Mouse (Mus musculus) heart, adult 9 months (tissue): Measurements from ENCODE around the gene Crip2.

ENCODE experiments used
- DNase-seq, 2 experiments: peaks; one replicate each; pipeline ENCODE4 v3.0.0; 2022; ENCODE audit warnings: low spot score in 2 of 2

Crip2 gene

DNA sequence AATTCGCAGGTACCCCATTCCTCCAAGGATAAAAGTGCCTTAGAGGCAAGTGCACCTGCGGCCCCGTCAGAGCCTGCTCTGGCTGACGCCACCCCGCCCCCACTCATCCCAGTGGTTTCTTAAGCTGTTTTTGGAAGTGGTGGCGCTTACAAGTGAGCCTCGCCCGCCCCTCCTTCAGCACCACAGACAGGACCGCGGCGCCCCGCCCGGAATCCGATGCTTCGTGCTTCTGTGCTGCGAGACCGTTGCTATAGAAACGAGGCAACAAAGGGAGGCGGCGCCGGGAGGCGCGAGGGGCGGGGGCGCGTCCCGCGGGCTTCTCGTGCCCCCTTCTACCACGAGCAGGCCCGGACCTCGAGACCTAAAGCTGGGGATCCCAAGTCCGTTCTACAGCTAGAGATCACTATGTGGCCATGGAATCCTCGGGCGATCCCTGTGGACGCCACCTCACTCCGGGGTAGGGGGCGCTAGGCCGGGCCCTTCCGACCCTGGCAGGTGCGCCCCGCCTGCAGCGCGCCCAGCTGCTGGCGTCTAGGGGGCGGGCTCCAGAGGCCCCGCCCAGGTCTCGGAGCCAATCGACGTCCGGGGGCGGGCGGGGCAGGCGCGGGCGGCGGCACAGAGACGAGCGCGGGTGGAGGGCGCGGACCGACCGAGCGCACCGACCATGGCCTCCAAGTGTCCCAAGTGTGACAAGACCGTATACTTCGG lies at the start of gene Crip2:
Gene Crip2, plus strand, starts transcription at position 329 of the 708 bp plus-strand sequence.
- peak; percentile 94 to 96 for DNase-seq

DNA sequence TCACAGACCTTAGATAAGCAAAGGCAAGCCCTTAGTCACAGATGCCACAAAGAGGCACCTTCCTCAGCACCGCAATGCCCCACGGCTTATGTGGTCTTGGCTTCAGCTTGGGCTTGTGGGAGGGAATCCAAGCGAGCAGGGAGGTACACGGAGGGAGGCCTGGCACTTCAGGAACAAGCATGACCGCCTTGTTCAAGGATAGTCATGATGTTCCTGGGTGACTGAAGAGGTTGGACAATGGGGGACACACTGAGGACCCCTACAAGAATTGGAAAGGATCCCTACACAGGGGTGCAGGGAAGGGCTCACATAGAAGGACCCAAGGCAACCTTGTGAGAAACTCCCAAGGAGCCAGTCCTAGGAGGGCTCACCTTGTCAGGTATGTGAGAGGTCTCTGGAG lies 43.0 kb upstream of the Crip2 start:
- no peak for DNase-seq

DNA sequence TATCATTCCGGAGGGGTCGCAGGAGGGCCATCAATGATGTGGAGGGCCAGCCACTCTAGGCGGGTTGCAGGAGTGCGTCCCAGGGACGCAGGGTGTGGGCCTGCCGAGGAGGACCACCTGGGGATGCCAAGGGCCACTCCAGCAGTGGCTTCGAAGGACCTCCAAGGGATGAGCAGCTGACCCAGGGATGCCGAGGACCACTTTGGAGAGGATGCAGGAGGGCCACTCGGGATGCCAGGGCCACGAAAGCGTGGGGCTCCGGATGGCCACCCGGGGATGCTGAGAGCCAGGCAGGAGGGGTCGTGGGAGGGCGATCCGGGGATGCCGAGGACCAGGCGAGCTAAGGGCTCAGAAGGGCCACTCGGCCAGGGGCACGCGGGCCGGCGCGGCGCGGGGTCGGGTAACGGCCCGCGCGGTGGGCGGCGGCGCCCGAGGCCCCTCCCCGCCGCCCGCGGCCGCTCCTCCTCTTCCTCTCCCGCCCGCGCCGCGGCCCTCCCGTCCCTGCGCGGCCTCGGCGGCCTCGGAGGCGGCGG lies 42.2 kb upstream of the Crip2 start, which contains the start of gene Mta1:
Gene Mta1, plus strand, starts transcription at position 530 of the 533 bp plus-strand sequence.
- peak; percentile 35 to 61 for DNase-seq

DNA sequence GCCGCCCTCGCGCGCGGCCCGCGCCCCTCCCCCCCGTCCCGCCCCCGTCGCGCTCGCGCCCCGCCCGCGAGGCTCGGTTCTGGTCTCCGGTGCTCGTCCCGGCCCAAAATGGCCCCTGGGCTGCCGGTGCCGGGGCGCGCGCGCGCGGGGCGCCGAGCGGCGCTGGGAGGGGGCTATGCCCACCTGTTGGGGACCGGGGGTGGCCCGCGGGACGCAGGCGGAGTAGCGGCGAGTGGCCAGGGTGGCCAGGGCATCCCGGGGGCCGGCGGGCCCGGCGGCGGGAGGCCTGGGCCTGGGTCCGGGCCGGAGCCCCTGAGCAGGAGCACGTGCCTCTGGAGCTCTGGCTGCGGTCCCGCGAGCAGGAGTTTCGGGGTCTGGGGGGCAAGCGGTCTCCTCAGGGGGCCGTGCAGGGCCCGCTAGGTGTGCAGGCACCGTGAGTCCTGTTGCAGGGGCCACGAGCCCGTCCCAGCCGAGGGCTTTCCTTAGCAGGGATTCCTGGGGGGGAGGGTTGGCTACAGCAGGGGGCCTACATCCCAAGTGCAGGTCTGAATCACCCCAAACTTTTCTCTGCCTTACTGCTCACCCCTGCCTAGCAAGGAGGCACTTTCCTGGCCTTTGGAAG lies 41.4 kb upstream of the Crip2 start:
- DNase-seq: peak; percentile 31 to 40

DNA sequence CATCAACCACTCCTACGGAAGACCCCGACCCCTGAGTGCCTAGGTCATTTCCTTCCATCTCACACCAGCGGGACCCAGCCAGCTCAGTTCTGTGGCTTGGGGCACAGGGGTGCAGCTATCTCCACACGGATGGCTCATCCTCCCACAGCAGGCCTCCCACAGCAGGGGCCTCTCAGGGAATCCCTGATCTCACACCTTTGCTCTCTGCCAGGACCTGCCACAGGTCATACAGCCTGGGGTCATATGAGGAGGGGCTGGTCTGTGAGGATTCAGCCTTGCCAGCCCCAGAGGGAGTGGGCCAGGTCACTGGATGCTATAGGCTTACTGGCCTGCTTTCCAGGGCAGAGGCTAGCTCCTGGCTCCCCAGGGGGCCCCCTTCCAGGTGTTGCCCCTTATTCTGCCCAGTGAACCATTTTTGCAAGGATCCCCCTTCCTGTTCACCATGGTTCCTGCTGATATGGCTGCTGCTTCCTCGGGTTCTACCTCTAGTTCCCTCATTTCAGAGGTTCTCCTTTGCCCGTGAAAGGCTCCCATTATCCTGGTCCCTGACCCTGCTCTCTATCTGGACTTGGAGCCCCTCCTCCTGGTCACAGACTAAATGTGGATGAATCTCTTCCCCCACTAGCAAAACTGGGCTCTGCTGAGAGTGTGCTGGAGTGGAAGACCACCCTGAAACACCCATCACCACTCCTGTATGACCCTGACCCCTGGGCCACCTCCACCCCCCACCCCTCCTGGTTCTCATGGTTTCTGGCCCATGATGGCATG lies 40.4 kb upstream of the Crip2 start:
- no peak for DNase-seq

DNA sequence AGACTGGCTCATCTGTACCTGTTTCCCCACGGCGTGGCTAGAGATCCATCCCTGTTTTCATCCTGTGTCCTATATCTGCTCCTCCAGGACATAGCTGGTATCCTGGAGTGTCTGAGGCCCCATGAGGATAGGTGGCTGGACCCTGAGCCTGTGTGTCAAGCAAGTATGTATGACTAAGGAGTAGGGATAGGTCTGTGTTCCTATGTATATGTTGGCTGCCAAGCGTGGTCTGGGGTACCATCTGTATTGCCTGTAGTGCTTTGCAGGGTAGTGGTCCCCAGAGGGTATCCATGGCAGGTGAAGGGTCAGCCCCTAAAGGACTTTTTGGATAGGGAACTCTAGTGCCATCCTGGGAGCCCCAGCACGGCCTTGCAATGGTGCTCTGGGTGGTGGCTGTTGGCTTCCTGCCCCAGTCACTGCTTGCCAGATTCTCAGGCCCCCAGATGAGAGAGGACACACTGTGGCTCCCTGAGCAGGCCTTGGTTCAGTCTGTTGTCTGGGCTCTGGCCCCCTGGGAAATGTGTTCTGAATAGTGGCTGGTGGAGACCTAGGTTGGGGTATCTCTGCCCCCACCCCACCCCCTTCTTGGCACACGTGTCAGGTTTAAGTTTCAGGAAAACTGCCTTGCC lies 39.5 kb upstream of the Crip2 start:
- DNase-seq: peak in 1 of 2 experiments; percentile 53

DNA sequence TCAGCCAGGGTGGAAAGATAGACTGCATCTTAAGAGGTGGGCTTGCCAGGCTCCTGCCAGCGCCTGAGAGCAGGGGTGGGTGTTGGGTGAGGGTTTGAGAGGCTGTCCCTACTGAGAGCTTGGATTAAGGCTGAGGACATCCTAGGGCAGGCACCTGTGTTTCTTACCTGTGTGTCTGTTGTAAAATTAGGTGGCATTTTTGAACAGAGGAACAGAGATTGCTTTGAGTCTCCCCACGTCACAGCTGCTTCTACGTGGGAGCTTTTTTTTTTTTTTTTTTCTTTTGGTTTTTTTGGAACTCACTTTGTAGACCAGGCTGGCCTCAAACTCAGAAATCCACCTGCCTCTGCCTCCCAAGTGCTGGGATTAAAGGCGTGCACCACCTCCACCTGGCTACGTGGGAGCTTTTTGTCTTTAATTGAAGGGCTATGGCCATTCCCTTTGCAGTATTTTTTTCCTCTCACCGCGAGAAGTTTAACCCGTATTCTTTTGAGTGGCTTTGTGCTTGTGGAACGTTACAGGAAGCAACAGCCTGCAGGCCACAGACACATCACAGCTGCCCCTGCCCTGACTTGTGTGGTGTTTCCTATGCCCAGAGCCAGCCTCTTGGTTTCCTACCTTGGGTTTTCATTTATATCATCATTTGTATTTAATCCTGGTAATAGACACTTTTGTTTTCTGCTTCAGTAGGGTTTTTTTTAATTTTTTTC lies 38.6 kb upstream of the Crip2 start:
- no peak for DNase-seq

DNA sequence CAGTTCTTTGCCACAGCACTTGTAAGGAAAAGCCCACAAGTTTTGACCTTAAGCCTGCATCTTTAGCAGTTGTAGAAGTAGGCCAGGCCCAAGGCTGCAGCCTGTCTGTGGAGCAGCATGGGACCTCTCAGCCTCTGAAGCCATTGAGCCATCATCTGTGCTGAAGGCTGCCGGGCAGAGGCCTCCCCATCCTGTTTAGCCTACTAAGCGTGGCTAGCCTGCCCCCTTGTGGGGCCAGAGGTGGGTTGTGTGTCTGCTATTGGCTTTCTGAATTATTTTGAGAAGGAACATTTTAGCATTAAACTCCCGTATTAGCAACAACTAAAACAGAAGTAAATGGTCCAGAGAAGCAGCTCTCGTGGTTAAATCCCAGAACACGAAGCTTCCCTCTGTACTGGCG lies 37.6 kb upstream of the Crip2 start:
- DNase-seq: peak in 1 of 2 experiments; percentile 41

DNA sequence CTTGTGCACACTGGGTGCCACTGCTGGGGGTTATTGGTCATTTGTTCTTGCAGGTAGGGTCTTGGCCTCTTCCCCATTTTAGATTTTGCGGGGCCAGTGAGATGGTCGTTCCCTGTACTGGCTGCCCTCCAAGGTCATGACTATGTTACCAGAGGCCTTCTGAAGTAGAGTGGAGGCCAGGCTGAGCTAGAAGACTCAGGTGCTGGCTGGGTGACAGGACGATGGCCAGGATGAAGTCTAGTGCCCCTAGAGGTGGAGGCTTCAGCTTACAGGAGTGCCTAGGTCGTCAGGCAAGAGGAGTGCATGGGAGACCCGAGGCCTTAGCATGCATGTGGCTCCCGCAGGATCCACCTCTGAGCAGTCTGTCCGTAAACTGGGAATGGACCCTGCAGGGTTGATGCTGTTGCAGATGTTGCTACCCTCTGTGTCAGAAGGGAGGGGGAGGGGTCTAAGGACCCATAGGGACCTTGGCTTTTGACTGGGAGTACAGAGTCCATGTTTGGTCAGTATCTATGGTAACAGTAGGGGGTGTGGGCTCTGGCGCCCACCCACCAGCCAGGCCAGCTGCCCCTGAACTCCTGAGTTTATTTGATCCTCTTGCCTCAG lies 36.1 kb upstream of the Crip2 start:
- no peak for DNase-seq

DNA sequence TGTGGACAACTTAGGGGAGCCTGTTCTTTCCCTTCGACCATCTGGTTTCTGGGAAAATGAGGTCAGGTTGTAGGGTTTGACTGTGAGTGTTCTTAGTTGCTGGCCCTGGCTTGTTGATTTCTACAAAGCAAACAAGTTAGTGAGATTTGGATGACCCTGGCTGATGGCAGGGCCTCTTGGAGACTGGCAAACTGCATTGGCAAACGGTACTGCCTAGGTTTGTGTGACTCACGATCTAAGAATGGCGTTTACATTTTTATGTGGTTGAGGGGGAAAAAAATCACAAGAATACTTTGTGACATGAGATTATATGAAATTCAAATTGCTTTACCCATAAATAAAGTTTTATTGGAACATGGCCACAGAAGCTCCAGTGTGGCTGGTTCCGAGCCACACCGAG lies 33.6 kb upstream of the Crip2 start:
- DNase-seq: no peak

DNA sequence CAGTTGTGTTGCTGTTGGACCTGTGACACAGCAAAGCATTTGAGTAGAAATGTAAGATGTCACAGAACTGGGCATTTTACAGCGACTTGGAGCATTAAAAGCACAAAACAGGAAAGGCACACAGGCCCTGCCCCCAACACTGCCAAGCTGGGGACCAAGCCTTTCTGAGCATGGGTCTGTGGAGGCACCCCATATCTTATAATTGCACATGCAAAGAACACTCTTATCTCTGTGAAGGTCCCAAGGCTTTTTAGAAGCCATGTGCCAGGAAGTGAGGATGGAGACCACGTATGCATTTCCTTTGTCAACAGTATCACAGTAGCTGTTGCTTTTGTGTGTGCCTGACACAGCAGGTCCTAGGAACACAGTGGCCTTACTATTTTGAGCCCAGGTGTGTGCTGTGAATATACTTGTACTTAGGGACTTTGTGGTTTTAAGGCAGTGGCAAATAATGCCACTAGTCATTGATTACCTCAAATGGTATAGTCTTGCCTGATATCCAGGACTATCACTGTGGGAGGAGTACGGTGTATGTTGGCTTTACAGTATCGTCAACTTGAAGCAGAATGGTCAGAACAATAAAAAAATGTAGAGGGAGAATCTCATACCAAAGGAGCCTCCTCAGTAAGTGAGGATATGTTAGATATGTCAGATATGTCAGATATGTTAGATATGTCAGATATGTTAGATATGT lies 32.5 kb upstream of the Crip2 start:
- no peak for DNase-seq

DNA sequence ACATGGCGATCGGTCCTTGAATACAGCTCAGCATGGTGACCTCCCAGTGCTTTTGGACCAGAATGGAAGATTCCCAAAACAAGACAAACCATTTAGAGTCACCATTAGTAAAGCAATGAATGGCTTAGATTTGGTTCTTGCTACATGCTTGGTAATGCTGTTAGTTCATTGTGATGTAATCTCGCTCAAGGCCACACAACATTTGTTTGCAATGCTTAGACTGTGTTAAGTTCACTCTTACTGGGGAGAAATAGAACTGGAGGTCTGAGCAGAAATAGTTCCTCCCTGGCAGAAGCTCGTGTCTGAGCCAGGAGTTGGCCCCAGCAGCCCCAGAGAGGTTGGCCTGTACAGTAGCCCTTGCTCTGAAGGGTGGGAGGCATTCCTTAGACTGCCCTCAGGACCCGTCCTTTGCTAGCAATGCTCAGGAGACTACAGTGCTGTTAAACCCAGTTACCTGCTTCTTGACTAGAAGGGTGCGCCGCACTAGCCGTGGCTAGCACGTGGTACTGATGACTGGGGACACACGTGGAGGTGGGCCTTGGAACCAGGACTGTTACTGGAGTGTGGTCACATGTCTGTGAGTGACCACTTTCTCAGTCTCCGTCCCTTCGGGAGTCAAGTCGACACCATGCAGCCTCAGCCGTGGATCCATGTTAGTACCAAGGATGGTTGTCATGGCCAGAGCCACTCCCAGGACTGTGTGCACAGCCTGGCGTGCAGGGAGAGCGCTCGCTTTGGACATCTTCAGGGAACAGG lies 31.3 kb upstream of the Crip2 start:
- no peak for DNase-seq

DNA sequence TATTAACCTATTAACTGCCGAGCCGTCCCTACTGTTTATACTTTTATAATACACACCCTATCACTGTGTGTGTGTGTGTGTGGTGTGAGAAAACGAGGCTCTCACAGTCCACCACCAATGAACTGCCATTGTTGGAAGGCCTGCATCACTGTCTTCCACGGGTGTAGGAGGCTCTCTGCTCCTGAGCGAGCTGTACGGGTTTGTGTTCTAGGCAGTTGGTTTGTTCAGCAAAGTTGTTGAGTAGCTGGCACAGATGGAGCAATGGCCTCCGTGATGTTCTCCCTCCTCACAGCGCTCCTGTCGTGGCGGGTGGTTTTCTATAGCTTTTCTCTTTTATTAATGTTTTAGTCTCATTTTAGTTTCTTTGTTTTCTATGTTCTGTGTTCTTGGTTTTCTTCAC lies 30.2 kb upstream of the Crip2 start:
- no peak for DNase-seq

DNA sequence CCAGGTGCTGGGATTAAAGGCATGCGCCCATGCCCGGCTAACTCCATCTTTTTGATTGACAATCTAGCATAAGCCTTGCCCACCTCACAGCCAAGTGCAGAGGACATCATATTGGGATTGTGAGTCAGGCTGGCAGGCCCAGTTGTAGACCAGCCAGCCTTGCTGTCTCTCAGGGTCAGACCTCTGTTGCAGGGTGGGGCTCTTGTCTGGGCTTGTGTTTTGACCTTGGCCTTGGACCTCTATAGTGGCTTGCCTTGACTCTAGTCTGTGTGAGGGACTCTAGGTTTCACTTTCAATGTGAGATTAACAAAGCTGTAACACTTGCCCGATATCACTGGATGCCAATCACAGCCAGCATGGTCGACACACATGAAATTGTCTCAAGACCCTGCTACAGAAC lies 25.9 kb upstream of the Crip2 start:
- no peak for DNase-seq

DNA sequence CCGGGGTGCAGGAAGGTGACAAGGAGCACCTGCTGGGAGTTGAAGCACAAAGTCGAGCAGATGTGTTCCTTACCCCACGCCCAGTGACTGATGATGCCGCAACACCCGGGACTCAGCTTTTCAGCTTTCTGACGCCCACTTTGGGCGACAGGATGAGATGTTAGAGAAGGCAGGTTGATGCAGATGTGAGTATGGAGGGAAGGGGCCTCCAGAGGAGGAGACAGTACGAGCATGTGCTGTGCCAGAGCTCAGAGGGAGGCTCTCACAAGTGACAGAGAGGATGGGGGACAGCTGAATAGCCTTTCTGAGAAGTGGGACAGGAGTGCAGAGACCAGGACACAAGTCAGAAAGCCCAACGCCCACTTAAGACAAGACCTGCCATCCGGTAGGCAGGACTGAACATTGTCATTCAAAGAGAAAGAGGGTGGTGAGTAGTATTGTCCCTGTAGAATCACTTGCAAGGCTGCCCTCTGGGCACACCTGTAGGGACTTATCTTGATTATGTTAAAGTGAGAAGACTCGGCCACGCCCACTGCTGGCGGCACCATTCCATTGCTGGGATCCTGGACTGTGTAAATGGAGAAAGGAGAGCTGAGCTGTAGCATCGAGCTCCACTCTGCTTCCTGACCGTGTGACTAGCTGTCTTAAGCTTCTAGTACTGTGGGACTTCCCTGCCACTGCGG lies 25.0 kb upstream of the Crip2 start:
- DNase-seq: no peak

DNA sequence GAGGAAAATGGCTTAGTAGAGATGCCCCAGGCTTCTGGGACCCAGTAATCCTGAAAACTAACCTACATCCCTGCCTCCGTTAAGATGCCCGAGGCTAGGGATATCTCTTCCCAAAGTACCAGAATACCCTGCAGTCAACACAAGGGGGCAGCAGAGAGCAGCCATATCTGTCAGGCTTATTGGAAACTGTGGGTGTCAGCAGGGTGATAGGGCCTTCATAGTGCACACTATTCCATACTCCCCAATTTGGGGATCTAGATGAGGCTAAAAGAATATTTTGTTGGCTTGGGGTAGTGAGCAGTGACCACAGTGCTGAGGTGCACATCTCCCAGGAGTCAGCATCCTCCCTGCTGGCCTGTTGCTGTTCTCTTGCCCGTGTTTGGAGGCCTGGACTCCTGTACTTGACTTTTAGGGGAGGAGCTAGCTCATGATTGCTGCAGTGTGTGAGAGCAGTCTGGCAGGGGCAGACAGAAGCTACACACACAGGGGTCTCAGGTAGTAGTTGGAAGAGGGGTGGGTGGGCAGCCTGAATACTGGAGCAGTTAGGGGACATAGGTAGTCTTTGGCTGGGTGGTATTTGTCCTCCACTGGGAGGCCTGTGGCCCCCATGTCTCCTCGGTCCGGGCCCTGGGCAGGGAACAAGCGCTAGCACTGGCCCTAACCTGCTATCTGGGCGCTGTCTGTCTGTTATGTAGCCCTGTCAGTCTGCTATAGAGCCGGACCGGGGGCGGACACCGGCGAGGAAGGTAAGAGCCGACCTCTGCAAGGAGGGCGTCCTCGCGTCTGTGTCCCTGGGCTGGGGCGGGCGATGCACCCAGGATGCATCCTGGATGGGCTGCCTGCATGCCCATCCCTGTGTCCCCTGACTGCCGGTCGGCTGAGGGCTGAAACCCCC lies 20.3 kb upstream of the Crip2 start:
- DNase-seq: peak; percentile 66 to 83

DNA sequence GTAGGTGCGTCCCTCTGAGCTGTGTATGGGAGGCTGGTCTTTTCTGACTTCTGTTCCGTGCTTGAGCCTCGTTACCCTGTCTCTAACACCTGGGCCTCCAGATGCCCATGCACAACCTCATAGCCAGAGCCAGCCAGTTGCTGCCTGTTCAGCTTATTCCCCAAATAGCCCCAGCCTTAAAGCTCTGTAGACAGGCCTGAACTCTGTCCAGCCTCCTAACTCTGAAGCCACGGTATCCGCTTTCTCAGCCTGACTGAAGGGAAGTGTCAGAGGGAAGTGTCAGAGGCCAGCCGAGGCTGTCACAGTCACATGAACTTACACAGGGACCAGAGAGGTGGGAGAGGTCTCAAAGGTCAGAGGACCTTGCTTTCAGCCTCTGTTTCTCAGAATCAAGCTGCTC lies 15.3 kb upstream of the Crip2 start:
- no peak for DNase-seq

DNA sequence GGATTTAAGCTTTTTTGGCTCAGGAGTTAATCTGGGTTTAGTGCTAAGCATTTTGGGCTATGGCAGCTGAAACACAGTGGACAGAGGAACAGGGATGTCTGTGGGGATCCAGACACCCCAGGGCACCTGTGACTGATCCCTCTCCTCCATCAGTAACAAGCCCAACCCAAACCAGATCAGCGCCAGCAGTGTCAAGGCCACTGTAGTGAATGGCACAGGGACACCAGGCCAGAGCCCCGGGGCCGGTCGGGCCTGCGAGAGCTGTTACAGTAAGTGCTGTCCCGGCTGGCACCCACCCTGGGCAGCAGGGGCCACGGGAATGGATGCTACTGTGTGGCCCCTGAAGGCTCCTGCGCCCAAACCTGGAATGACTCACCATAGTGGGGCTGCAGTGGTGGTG lies 9.3 kb upstream of the Crip2 start:
- no peak for DNase-seq
